Comparison of ENCODE assay signal across 9 mouse cellular contexts in the genomic region with DNA sequence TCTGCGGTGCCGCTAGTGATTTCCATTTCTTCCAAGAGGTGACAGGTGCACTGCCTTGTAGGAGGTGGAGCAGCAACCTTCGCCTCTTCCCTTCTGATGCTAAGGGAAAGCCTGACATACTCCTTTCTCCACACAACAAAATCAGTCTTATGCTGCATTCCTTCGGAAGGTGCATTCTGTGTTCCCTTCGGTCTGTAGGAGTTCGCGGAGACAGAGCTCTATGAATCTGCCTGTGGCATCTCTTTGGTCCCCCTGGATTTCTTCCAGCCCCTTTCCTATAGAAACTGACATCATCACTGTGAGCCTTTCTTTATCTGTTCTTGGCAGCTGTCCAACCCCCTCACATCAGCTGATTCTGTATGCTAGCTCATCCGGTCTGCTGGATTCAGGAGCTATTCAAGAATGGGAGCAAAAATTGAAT.
DNase-seq lines count a peak whose midpoint lies in the region; ATAC-seq lines count a peak whose summit lies in the region.
"Had no signal": no experiment of that assay in that cellular context is flagged by ENCODE, and none has a peak within 500 bp of the region (broad histone marks: within the 10 kb centered on the region; RNA-seq: fewer than 3 reads in every experiment).

No protein-coding gene starts in this region.

- H3K4me3 ChIP-seq in forebrain, embryonic 10.5 days, result no peak overlapping the region
- no peak overlapping the region for H3K4me3 ChIP-seq in intestine, embryonic 16.5 days (ENCODE audit: low read length)
- H3K4me3 ChIP-seq in neural tube, embryonic 15.5 days (replicated peaks), result peak overlapping the region; percentile 26

- H3K27ac ChIP-seq in forebrain, embryonic 10.5 days, result peak overlapping the region; percentile 22; the same call in 1 of the 2 replicates
- no peak overlapping the region for H3K27ac ChIP-seq in intestine, embryonic 16.5 days (ENCODE audit: low read length)
- H3K27ac ChIP-seq in neural tube, embryonic 15.5 days (replicated peaks), result peak overlapping the region; percentile 85
- H3K27ac ChIP-seq: macrophage had no signal

- no peak overlapping the region for H3K4me2 ChIP-seq in intestine, embryonic 16.5 days (ENCODE audit: low read depth, low read length)
- H3K4me2 ChIP-seq in neural tube, embryonic 15.5 days, result peak overlapping the region; percentile 51

- no peaks in the 10 kb centered on the region for H3K36me3 ChIP-seq in forebrain, embryonic 10.5 days (replicated peaks)
- H3K36me3 ChIP-seq in intestine, embryonic 16.5 days (ENCODE audit: control insufficient read depth, insufficient read depth, low read length), result no peaks in the 10 kb centered on the region
- H3K36me3 ChIP-seq in neural tube, embryonic 15.5 days, result no peaks in the 10 kb centered on the region

- H3K4me1 ChIP-seq in forebrain, embryonic 10.5 days, result peaks cover 14% of the 10 kb centered on the region
- H3K4me1 ChIP-seq in intestine, embryonic 16.5 days (ENCODE audit: control insufficient read depth, insufficient read depth, low read length), result 0 out of 2 replicates have a peak, but pooled peaks cover 2% of the 10 kb centered on the region
- peaks cover 29% of the 10 kb centered on the region for H3K4me1 ChIP-seq in neural tube, embryonic 15.5 days

- peak; percentile 63 for ATAC-seq in intestine, embryonic 16.5 days
- ATAC-seq in neural tube, embryonic 15.5 days (ENCODE audit: low FRiP score), result peak; percentile 73

- H3K9me3 ChIP-seq in forebrain, embryonic 10.5 days, result no peaks in the 10 kb centered on the region
- no peaks in the 10 kb centered on the region for H3K9me3 ChIP-seq in intestine, embryonic 16.5 days (ENCODE audit: control insufficient read depth, low read length)
- no peaks in the 10 kb centered on the region for H3K9me3 ChIP-seq in neural tube, embryonic 15.5 days (replicated peaks)

- DNase-seq in embryo, embryonic 10 days (ENCODE audit: low spot score), result peak; percentile 24
- DNase-seq in embryo, embryonic 9.5 days (ENCODE audit: extremely low spot score), result no peak
- DNase-seq in R1 (ENCODE audit: low read depth, low spot score), result peak; percentile 81
- DNase-seq in forebrain, embryonic 10.5 days (ENCODE audit: extremely low spot score, low spot score), result no peak
- no peak for DNase-seq in spleen, adult 18-20 months
- no peak for DNase-seq in spleen, postnatal 10 days (ENCODE audit: low spot score in 2 of 2)

- no peak overlapping the region for H3K9ac ChIP-seq in intestine, embryonic 16.5 days (ENCODE audit: low read depth, low read length)
- no peak overlapping the region; the same call in 1 of the 2 replicates for H3K9ac ChIP-seq in neural tube, embryonic 15.5 days (replicated peaks)

- 51% methylated on average over 8 of the region's 8 CpGs for WGBS in forebrain, embryonic 10.5 days
- 49% methylated on average over 8 of the region's 8 CpGs for WGBS in intestine, embryonic 16.5 days
- WGBS in neural tube, embryonic 15.5 days, result 12% methylated on average over 8 of the region's 8 CpGs

- H3K27me3 ChIP-seq in forebrain, embryonic 10.5 days (ENCODE audit: poor library complexity, severe bottlenecking), result no peaks in the 10 kb centered on the region
- H3K27me3 ChIP-seq in intestine, embryonic 16.5 days (replicated peaks; ENCODE audit: control insufficient read depth, insufficient read depth, low read length), result no peaks in the 10 kb centered on the region
- H3K27me3 ChIP-seq in neural tube, embryonic 15.5 days (replicated peaks), result no peaks in the 10 kb centered on the region

Comparison
In these comparisons a context has a peak if more than half of its experiments do, and no peak if none do; other contexts are left out.
1. DNase-seq: peak in embryo, embryonic 10 days (single experiment) and R1 (single experiment); none in embryo, embryonic 9.5 days (single experiment), forebrain, embryonic 10.5 days (single experiment), spleen, adult 18-20 months (0 of 2) and spleen, postnatal 10 days (0 of 2).